Comparison of ENCODE assay signal across 7 mouse cellular contexts in the genomic region with DNA sequence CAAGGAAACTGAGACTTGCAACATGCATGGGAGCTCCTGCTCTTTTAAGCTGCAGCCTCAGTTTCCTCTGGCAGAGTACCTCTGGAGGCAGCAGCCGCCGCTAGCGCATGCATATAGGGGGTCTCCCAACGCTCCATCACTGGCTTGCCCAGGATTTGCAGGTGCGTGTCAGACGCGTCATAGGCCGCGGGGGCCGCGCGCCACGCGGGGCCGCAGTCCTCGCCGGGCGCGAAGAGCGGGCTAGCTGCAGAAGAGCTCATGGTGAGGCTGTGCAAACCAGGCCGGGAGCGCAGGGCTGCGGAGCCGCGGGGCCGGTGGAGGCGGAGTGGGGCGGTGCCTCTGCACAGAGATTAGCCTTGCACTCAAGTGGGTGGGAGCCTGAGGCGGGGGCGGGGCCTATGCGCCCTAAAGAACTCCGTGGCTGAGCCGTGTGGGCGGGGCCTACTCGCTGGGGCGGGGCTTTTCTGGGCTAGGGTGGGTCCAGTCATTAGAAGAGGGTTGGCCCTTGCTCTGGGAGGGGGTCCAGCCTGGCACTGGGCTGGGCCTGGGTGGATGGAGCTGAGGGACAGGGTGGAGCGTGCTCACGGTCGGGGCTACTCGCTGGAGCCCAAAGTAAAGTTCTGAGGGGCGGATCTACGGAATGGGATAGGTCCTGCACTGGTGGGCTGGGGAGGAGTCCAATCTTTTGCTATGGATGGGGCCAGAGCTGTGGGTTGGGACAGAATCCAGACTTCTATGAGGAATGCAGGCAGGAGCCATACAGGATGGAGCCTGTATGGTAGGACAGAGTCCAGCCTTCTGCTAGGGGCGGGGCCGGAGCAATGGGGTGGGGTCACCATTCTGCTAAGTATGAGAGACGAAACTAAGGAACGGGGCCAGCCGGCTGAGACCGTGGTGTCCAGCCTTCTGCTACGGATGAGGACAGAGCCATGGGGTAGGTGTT. TPM values are rescaled to one million over a fixed set of nuclear protein-coding genes. Genes with fewer than 3 reads are reported as not detected.
DNase-seq lines count a peak whose midpoint lies in the region; ATAC-seq lines count a peak whose summit lies in the region.

A gene (minus strand): TSS at position 371 of the 943 bp plus-strand sequence.
A gene (plus strand): TSS at position 845 of the 943 bp plus-strand sequence.

- peaks cover 24% of the 10 kb centered on the region for H3K36me3 ChIP-seq in intestine, embryonic 15.5 days
- peaks cover 37% of the 10 kb centered on the region for H3K36me3 ChIP-seq in midbrain, embryonic 10.5 days

- under 1% methylated on average over 49 of the region's 49 CpGs for WGBS in intestine, embryonic 15.5 days
- under 1% methylated on average over 49 of the region's 49 CpGs for WGBS in midbrain, embryonic 10.5 days

- peak; percentile 99 for DNase-seq in adrenal gland, adult 2 months
- DNase-seq in embryo, embryonic 11.5 days (ENCODE audit: low read depth, low spot score) = peak; percentile 93
- peak; percentile 98 to 99 for DNase-seq in gastrocnemius, postnatal 36 days
- DNase-seq in left cerebral cortex, postnatal 25 days (ENCODE audit: low spot score in 2 of 2) = peak; percentile 89 to 91
- DNase-seq in midbrain, embryonic 10.5 days (ENCODE audit: low spot score) = peak; percentile 97
- peak; percentile 91 for DNase-seq in right cerebral cortex, postnatal 4 days

- H3K4me3 ChIP-seq in intestine, embryonic 15.5 days (replicated peaks) = peak within 1 kb of the TSS; percentile 49
- peak within 1 kb of the TSS; percentile 63 for H3K4me3 ChIP-seq in midbrain, embryonic 10.5 days

- H3K27ac ChIP-seq in intestine, embryonic 15.5 days = peak within 1 kb of the TSS; percentile 99
- H3K27ac ChIP-seq in midbrain, embryonic 10.5 days (replicated peaks) = peak within 1 kb of the TSS; percentile 91

- peak within 1 kb of the TSS; percentile 61 for H3K9ac ChIP-seq in intestine, embryonic 15.5 days

- intact Hi-C loops in gastrocnemius, postnatal 36 days (cut with DNase I) = no loop called here
- intact Hi-C loops in left cerebral cortex, postnatal 25 days (cut with DNase I) = loop anchor here (1.0 kb wide), 1 partner anchor 12 kb away; a partner anchor contains a TSS

- H3K4me2 ChIP-seq in intestine, embryonic 15.5 days (replicated peaks) = peak within 1 kb of the TSS; percentile 92

- no peaks in the 10 kb centered on the region for H3K27me3 ChIP-seq in intestine, embryonic 15.5 days (replicated peaks)
- H3K27me3 ChIP-seq in midbrain, embryonic 10.5 days (ENCODE audit: low read depth, poor library complexity, severe bottlenecking) = no peaks in the 10 kb centered on the region

- H3K9me3 ChIP-seq in intestine, embryonic 15.5 days = no peaks in the 10 kb centered on the region
- no peaks in the 10 kb centered on the region for H3K9me3 ChIP-seq in midbrain, embryonic 10.5 days (replicated peaks)

- peaks cover 33% of the 10 kb centered on the region for H3K4me1 ChIP-seq in intestine, embryonic 15.5 days (replicated peaks)
- peaks cover 69% of the 10 kb centered on the region for H3K4me1 ChIP-seq in midbrain, embryonic 10.5 days

- ATAC-seq in intestine, embryonic 15.5 days = peak; percentile 90

RNA-seq across cellular contexts. Expression of the first gene that starts in this region (rescaled TPM):
- total RNA-seq in adrenal gland, adult 2 months (2021) = 100 to 1,000 TPM; 246 to 281 TPM
- polyA plus RNA-seq in adrenal gland, adult 2 months (2012; rRNA removed) = 820 and 833 TPM in 2 replicates
- total RNA-seq in gastrocnemius, postnatal 36 days (2021) = 10 to 100 TPM; 35.1 to 59.8 TPM
- 71.0 and 112 TPM in 2 replicates for polyA plus RNA-seq in intestine, embryonic 15.5 days (2015; fragmentation: Nextera tagmentation; extraction: Ambion mirVana)
- total RNA-seq in left cerebral cortex, postnatal 25 days (2021) = 10 to 100 TPM; 27.6 to 30.7 TPM
- polyA plus RNA-seq in midbrain, embryonic 10.5 days (2016; fragmentation: Nextera tagmentation; extraction: Ambion mirVana) = 32.5 and 35.5 TPM in 2 replicates

RNA-seq across cellular contexts. Expression of the second gene that starts in this region (rescaled TPM):
- total RNA-seq in adrenal gland, adult 2 months (2021) = 100 to 1,000 TPM in 1 of 2 experiments, 10 to 100 TPM in 1; 72.1 to 101 TPM
- 102 and 119 TPM in 2 replicates for polyA plus RNA-seq in adrenal gland, adult 2 months (2012; rRNA removed)
- 10 to 100 TPM; 30.0 to 40.4 TPM for total RNA-seq in gastrocnemius, postnatal 36 days (2021)
- polyA plus RNA-seq in intestine, embryonic 15.5 days (2015; fragmentation: Nextera tagmentation; extraction: Ambion mirVana) = 53.1 and 57.0 TPM in 2 replicates
- 10 to 100 TPM; 76.9 to 93.8 TPM for total RNA-seq in left cerebral cortex, postnatal 25 days (2021)
- polyA plus RNA-seq in midbrain, embryonic 10.5 days (2016; fragmentation: Nextera tagmentation; extraction: Ambion mirVana) = 43.7 and 50.6 TPM in 2 replicates

Comparison
In these comparisons a context has a peak if more than half of its experiments do, and no peak if none do; other contexts are left out.
1. Peak in every context shown above with its lines: DNase-seq, ATAC-seq, H3K4me3 ChIP-seq and H3K27ac ChIP-seq.
2. RNA of the first gene that starts in this region (total RNA-seq): 246 to 281 TPM in adrenal gland, adult 2 months; 35.1 to 59.8 TPM in gastrocnemius, postnatal 36 days and 27.6 to 30.7 TPM in left cerebral cortex, postnatal 25 days; every median in the first group is over 4 times any median in the second.